Mouse (Mus musculus) thymus, adult 2 months (tissue): Measurements from ENCODE around the gene Utp6. TPM values are rescaled to one million over a fixed set of nuclear protein-coding genes. Genes with fewer than 3 reads are reported as not detected.

Source experiments
- DNase-seq: peaks from one replicate; pipeline ENCODE4 v3.0.0; 2021
- H3K27ac ChIP-seq: fragments of 200-500 bp; 2 replicates; pipeline ENCODE4 v1.5.1; 2012; ENCODE audit warnings: low read length, control low read depth; ENCODE audit not compliant: control insufficient read depth, insufficient read depth
- H3K27me3 ChIP-seq: fragments of 200-500 bp; 2 replicates; pipeline ENCODE4 v1.6.1; 2012; ENCODE audit warnings: mild to moderate bottlenecking, low read length, moderate library complexity, mixed read lengths; ENCODE audit not compliant: control insufficient read depth, insufficient read depth
- H3K36me3 ChIP-seq: fragments of 200-500 bp; 2 replicates; pipeline ENCODE4 v1.6.1; 2012; ENCODE audit warnings: mild to moderate bottlenecking, low read length, moderate library complexity; ENCODE audit not compliant: control insufficient read depth, insufficient read depth
- H3K4me1 ChIP-seq: fragments of 200-500 bp; replicated peaks from 2 replicates; pipeline ENCODE4 v1.6.1; 2012; ENCODE audit warnings: low read length; ENCODE audit not compliant: control insufficient read depth, insufficient read depth
- H3K4me3 ChIP-seq: fragments of 200-500 bp; 2 replicates; pipeline ENCODE4 v1.5.1; 2012; ENCODE audit warnings: mild to moderate bottlenecking, low read length, control low read depth, moderate library complexity; ENCODE audit not compliant: control insufficient read depth, insufficient read depth
- CTCF ChIP-seq: fragments of 200-500 bp; IDR thresholded peaks from 2 replicates; pipeline ENCODE4 v1.5.1; 2012; ENCODE audit warnings: mild to moderate bottlenecking, control low read depth, low read length, moderate library complexity, borderline replicate concordance; ENCODE audit not compliant: control insufficient read depth, poor library complexity, insufficient read depth; ENCODE audit errors: extremely low read depth
- POLR2A ChIP-seq: fragments of 200-500 bp; IDR thresholded peaks from 2 replicates; pipeline ENCODE4 v1.6.1; 2012; ENCODE audit warnings: mild to moderate bottlenecking, low read length, control low read depth, moderate library complexity; ENCODE audit not compliant: control insufficient read depth, poor library complexity, insufficient read depth; ENCODE audit errors: extremely low read depth
- WGBS: fragments of 180-500 bp; shearing (Covaris S2); methylation state at CpG from one replicate; pipeline ENCODE4 v1.1.7; 2018; 5-methylcytosine and 5-hydroxymethylcytosine counted together
- polyA plus RNA-seq: library from polyadenylated mRNA; depleted of rRNA; stranded (reverse); fragments of >200 nt; gene quantifications from 2 replicates; pipeline ENCODE4 v1.2.3, GENCODE M21; 2012; rRNA removed

Gene Utp6
- polyA plus RNA-seq: 7.8 and 8.2 TPM in 2 replicates

DNA sequence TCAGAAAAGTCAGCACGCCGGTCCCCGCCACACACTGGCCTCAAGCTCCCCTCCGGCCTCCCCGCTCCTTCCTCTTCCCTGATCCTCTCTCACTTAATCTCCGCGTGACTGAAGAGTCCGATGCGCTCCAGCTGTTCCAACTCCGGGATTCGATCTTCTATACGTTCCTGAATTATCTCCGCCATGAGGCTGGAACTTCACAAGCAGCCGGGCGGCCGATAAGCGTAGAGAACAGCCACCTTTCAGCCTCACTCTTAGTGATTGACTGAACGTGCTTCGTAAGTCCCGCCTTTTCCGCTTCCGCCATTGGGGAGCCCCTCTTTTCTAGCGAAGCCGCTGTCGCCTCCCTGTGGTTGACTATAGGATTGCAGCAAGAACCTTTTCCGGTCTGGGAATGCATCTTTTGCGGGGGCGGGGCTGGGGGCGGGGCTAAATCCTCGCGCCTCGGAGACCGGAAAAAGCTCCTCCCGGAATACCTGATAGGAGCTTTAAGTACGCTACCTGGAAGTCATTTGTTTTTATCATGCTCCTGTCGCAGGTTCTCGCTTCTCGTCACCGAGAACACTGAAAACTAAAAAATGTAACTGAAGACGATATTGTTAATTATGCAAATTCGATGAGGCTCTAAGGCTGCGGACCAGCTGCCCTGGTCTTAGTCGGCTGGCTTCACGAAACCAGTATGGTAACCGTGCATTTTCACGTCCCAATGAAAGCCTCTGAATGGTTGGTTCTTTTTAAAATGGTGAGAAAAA is at the start of gene Utp6:
TSS of gene Utp6 (minus strand) at position 266 of the 752 bp plus-strand sequence.
- DNase-seq: peak; percentile 99
- H3K4me3 ChIP-seq: peak within 1 kb of the TSS; percentile 95
- H3K4me1 ChIP-seq: peaks cover 5% of the 10 kb centered on the region
- no peak within 1 kb of the TSS for H3K27ac ChIP-seq
- no peaks in the 10 kb centered on the region for H3K27me3 ChIP-seq
- H3K36me3 ChIP-seq: peaks cover 14% of the 10 kb centered on the region
- WGBS: under 1% methylated on average over 46 of the region's 46 CpGs
- TF ChIP-seq CTCF (peak; percentile 79), POLR2A (peak; percentile 47; the same call in 1 of the 2 replicates)

DNA sequence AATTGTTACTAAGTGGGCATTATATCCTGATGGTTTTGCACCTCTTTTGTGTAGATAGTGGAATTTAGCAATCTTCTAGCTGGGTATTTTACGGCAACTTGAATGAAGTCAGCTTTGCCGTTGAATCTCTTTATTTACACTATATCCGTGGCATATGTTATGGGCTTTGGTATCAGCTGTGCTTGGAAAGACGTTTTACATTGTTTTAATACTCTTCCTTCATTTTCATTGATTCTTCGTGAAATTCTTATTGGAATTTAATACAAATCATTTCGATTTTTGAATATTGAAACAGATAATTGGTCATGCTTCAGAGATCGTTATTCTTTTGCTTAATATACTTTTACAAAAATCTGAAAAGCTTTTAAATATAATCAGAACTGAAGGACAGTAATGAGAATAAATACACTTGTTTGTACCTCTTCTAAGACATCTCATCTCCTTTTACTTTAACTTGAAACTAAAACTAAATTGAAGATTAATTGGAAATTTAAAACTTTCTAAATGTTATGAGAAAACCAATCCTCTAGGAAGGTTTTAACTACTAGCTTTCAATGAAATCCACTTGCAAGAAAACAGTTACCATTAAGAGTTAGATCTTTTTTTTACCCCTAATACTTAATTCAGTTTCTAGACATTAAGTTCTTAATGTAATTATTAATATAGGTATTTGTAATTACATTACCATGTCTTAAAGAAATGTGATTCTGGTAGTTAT is 32.2 kb upstream of the Utp6 start:
- Histone ChIP-seq H3K27ac (no peak overlapping the region), H3K4me1 (no peaks in the 10 kb centered on the region; the same call in 1 of the 2 replicates), H3K27me3 (no peaks in the 10 kb centered on the region), H3K4me3 (no peak overlapping the region), H3K36me3 (peaks cover 10% of the 10 kb centered on the region)
- no peak for TF ChIP-seq CTCF
- no peak for TF ChIP-seq POLR2A
- no peak for DNase-seq
- WGBS: 4% methylated on average over 7 of the region's 7 CpGs

DNA sequence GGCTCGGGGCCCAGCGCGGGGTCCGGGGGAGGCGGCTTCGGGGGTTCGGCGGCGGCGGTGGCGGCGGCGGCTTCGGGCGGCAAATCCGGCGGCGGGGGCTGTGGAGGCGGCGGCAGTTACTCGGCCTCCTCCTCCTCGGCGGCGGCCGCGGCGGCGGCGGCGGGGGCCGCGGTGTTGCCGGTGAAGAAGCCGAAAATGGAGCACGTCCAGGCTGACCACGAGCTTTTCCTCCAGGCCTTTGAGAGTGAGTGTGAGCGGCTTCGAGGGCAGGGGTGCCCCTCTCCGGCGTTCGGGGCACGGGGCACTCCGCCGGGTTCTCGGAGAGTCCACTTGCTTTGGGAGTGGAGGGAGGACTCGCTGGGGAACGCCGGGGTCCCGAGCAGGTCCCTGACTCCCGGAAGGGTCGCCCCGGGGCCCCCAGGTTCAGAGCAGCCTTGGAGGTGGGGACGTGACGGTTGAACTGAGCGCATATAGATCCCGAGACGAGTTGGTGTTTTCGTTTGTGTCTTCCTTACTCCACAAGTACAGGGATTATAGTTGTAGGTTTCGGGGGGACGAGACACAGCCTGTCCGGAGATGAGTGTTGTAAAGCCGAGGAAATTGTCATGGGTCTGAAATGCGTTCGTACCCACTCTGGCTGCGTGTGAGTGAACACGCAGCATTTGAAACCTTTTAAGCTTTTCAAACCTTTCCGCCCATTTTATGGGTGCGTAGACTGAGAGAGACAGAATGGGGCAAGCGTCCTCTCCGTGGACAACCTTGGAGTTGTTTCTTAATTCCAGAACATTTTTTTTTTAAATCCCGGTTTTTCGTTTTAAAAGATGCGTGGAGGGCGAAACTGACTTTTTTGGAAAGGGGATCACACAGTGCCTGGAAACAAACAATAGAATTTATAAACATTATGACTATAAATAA is 31.4 kb upstream of the Utp6 start:
- Histone ChIP-seq H3K36me3 (peaks cover 10% of the 10 kb centered on the region), H3K4me1 (no peaks in the 10 kb centered on the region; the same call in 1 of the 2 replicates), H3K27ac (peak overlapping the region; percentile 54; the same call in 1 of the 2 replicates), H3K4me3 (peak overlapping the region; percentile 99), H3K27me3 (no peaks in the 10 kb centered on the region)
- no peak for TF ChIP-seq POLR2A
- DNase-seq: peak; percentile 56
- under 1% methylated on average over 48 of the region's 74 CpGs for whole genome bisulfite sequencing

DNA sequence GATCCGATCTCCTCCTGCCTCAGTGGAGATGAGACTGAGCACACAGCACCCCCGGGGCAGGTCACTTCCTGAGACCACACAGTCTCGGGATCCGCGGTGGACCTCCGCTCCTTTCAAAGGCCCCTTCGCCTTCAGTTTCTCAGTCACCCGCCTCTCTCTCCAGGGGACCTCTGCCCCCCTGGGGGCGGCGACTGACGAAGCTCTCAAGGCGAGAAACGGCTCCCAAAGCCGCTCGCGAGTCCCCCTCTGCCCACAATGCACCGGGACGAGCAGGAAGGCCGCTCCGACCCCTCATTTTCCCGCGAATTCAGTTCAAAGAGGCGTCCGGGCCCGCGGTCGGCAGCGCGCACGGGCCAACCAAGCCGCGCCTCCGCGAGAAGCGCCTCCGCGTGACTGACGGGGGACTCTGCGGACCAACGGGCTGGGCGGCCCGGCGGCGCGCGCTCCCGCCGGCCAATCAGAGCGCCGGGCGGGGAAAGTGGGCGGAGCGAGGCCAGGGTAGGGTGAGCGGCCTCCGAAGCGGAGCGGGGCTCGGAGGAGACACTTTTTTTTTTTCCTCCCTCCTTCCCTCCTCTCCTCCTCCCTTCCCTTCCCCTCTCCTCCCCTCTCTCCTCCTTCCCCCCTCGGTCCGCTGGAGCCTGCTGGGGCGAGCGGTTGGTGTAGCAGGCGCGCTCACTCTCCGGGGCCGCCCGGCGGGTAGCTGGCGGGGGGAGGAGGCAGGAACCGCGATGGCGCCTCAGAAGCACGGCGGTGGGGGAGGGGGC is 30.6 kb upstream of the Utp6 start, which contains the start of gene Suz12:
TSS of gene Suz12 (plus strand) at position 515 of the 764 bp plus-strand sequence.
- peak; percentile 93 for DNase-seq
- H3K4me3 ChIP-seq: peak within 1 kb of the TSS; percentile 99
- H3K27ac ChIP-seq: peak within 1 kb of the TSS; percentile 90
- 1% methylated on average over 71 of the region's 74 CpGs for WGBS
- peaks cover 5% of the 10 kb centered on the region; the same call in 1 of the 2 replicates for H3K36me3 ChIP-seq
- no peaks in the 10 kb centered on the region for H3K27me3 ChIP-seq
- no peaks in the 10 kb centered on the region; the same call in 1 of the 2 replicates for H3K4me1 ChIP-seq
- TF ChIP-seq POLR2A (peak; percentile 82), CTCF (peak; percentile 29; the same call in 1 of the 2 replicates)

DNA sequence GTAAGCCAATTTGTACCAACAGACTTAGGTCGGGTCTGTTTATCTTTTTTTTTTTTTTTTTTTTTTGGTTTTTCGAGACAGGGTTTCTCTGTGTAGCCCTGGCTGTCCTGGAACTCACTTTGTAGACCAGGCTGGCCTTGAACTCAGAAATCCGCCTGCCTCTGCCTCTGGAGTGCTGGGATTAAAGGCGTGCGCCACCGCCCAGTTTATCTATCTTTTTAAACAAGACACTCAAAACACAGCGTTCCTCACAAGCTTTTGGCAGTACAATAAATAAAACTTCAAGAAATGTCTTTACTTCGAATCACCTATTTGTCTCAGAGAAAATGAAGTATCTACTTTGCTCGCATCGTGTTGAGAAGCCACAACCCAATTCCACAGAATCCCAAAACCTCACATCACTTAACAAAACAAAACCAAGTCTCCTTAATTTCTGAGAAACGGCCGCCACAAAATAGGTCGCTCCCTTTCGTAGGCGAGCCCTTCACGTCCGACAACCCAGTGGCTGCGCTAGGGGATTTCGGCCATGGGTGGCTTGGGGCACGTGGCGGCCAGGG is 29.9 kb upstream of the Utp6 start:
- Histone ChIP-seq H3K36me3 (peaks cover 4% of the 10 kb centered on the region; the same call in 1 of the 2 replicates), H3K27me3 (no peaks in the 10 kb centered on the region), H3K4me1 (no peaks in the 10 kb centered on the region; the same call in 1 of the 2 replicates), H3K27ac (no peak overlapping the region), H3K4me3 (peak overlapping the region; percentile 99)
- no peak for DNase-seq
- TF ChIP-seq CTCF: no peak
- no peak for TF ChIP-seq POLR2A
- 22% methylated on average over 21 of the region's 21 CpGs for WGBS
